Mouse (Mus musculus) liver, adult 2 months (tissue): Measurements from ENCODE around the gene Dnajc8.

Experiments used
- CTCF ChIP-seq: fragments of 200-500 bp; IDR thresholded peaks from 2 replicates; pipeline ENCODE4 v1.5.1; 2011; ENCODE audit warnings: low read depth, low read length, control low read depth
- POLR2A ChIP-seq: fragments of 200-500 bp; IDR thresholded peaks from 2 replicates; pipeline ENCODE4 v1.6.1; 2011; ENCODE audit warnings: low read length, control low read depth; ENCODE audit not compliant: insufficient read depth; ENCODE audit errors: extremely low read depth

DNA sequence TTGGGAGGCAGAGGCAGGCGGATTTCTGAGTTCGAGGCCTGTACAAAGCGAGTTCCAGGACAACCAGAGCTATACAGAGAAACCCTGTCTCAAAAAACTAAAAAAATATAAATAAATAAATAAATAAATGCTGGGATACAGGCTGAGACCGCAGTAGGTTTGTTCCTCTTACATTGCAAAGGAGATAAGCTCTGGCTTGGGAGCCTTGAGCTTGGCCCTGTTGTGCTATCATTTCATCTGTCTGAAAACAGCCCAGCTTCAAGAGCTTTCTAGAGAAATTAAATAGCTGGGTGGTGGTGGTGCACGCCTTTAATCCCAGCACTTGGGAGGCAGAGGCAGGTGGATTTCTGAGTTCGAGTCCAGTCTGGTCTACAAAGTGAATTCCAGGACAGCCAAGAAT, 33.7 kb upstream of the Dnajc8 start:
- TF ChIP-seq CTCF: no peak
- no peak for TF ChIP-seq POLR2A
